Mouse (Mus musculus) telencephalon, adult 2 months (tissue): ENCODE measurements around the gene Gm4791.

ENCODE experiments used
- DNase-seq: peaks from one replicate; pipeline ENCODE4 v3.0.0-alpha.2; 2011; ENCODE audit warnings: low read depth, low spot score

Gm4791 gene

DNA sequence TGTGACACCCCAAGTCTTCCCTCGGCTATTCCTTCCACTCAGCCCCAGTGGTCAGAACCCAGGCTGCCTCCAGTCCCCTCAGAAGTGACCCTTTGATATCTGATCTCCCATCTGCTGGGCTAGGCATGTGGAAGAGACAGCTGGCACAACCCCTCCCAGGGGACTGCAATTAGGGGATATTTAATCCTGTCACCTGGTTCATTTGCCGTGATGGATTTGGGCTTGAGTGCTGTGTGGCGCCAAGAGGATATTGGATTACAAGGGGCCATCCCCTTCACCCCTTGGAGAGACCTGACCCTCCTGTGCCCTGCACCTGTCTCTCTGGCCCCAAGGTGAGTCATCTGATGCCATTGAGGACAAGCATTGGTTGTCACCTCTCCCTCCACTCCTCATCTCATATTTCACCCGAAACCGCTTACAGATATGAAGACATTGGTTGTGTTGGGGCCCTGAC is at the start of gene Gm4791:
TSS of gene Gm4791 (plus strand) at position 404 of the 454 bp plus-strand sequence.
- no peak for DNase-seq

DNA sequence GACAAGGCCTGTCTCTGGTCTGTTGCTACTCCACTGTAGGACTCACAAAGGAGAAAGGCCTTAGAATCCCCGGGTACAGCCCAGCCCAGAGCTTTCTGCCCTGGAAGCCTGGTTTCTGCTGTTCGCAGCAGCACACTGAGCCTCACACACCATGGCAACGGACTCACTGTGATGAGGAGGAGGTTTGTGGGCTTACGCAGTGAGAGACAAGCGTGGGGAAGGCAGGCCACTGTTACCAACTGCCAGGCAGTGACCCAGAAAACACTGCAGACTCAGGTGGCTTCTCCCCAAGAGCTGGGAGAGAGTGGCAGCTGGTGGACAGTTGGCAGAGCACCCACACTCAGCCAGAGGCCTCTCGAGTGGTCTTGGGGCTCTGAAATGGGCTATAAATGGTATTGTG is 42.3 kb upstream of the Gm4791 start:
- peak; percentile 71 for DNase-seq

DNA sequence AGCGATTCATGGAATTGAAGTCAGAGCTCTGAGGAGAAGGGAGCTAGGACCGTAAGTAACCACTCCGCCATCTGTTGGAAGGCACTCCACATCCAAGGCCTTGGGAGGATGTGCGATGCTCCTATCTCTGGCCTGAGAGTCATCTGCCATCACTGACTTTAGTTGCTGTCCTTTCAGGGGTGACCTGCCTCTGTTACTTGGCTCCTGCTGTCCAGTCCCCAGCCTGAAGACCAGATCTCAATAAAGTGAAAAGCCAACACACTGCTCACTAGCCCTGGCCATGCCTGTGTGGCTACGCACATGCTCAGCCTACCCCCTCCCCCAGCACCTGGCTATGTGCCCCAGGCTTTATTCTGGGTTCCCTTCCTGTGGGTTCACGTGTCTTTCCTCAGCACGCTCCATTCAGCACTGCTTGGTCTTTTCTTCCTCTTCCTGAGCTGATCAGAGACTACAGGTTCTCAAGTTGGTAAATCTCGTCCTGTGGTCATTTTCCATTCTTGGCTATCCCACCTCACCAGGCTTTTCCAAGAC is 41.1 kb upstream of the Gm4791 start:
- DNase-seq, result no peak

DNA sequence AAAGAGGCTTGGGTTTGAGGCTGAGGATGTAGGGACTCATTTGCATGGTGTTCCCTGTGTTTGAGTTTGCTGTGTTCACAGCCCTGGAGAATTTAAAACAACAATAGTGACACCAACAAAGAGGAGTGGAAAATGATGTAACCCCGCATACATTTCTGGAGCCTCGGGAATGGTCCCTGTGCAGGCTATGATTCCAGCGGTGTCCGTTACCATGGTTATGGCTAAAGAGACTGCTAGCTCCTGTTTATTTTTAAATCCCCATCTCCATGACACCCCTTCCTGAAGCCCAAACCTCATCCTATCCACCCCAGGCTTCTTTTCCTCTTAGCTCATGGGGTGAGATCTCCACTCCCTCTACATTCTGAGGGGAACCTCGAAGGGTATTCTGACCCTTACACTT is 32.5 kb upstream of the Gm4791 start:
- DNase-seq, result peak; percentile 48

DNA sequence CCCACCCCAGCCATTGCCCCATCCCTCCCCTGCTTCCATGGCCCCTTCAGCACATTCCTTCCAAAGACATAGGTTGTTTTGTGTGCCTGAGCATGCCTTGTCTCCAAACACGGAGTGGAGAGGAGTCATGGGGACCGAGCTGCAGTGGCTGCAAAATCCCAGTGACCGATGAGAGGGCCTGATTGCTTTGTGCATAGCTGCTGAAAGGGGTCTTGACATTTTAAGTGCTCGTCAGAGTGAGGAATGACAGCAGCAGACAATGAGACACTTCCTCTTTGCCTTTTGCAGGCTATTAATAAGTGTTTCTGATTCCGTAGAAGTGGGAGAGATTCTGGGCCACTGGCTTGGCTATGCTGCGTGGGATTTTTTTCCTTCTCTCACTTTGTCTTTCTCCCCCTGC is 29.6 kb upstream of the Gm4791 start:
- DNase-seq, result no peak

DNA sequence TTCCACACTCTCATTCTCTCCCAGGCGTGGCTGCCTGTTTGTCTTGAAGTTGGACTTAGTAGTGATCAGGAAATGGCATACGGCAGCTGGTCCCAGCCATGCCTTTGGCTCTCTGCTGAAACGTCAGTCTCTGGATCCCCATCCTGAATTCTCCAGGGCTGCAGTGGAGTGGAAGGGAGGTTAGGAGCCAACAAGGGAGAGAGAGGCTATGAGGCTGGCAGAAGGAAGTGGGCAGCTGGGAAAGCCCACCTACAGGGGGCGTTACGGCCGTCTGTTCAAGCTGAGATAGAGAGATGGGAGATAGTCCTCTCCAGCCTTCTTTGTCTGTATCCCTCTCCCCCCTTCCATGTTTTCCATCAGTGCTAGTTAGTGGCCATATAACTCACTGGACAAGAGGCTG is 29.1 kb upstream of the Gm4791 start:
- DNase-seq, result no peak

DNA sequence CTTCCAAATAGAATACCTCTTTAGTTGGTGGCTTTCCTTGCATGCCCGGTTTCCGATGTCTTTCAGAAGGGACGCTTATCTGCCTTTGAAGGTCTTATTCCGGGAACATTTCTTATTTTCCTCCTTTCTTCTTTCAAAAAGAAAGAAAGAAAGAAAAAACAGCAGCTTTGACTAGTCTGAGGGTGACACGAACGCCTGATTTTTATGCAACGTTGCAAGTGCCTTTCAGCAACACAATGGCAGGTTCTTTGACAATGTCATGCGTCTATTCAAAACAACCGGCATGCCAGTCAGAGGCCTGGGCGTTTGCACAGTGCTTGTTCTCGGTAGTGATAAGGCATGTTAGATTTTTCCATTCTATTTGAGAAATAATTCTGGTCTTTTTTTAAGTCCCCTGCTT is 19.7 kb upstream of the Gm4791 start:
- DNase-seq, result no peak

DNA sequence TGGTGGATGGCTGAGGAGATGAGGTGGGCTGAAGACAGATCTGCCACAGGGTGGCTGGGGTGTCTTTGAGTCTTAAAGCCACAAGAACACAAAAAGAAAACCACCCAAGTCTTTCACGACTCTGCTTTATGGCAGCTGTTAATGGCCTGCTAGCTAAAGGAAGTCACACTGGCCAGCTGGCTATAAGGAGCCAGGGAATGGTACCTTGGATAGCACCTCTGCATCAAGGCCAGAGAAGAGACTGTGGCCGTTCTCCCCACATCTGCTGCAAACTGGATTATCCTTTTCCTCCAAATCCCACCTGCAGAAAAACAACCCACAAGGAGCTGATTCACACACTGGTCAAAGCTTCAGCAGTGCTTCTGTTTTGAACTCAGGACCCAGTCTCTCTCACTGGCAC is 18.4 kb upstream of the Gm4791 start:
- DNase-seq, result no peak

DNA sequence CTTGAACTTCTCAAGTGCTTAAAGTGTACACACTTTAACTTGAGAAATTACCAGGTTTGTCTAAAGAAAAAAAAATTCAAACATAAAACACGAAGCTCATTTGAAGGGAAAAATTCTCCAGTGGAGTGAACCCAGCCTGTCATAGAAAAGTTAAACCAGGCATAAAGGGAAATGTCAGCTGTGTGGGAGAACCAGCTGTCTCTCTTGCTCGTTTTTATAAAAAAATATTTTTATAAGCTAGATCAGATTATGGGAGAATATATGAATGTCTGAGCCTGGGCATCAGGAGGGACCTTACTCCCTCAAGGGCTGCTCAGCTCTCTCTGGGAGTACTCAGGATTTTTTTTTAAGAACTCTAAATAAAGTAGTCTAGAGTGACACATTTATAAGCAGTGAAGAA is 15.1 kb upstream of the Gm4791 start:
- no peak for DNase-seq

DNA sequence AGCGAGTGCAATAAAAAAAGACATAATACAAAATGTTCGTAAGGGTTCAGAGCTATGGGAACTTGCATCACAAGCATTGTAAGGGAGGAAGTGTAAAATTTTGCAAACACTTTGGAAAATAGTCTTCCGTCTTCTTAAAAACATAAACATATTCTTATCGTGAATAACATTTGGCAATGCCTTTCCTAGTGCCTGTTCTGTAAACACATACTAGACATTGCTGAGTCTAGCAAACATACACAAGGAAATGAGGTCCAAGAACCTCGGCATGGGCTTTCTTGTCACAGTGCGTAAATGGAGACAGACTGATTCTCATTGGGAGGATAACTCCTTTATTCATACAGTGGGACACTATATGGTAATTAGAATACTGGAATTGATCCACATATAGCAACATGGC is 43.0 kb downstream of the Gm4791 start:
- DNase-seq, result no peak
